Mouse (Mus musculus): ENCODE measurements around the gene 1110059E24Rik.

DNA sequence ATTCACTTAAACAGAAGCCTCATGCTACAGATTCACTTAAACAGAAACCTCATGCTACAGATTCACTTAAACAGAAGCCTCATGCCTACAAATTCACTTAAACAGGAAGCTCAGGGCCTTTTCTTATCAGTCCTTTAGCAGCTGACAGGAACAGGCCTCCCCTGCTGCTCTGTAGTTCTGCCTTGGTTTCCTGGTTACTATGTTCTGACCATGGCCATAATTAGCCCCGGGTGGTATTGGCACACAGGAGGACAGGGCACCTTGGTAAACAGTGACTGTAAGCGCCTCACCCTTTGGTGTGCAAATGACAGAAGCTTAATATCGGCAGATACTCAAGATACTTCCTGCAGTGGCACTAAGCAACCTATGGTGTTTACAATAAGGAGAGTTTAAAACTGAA is 48.9 kb downstream of the 1110059E24Rik start:
- TF ChIP-seq CTCF (IDR thresholded peaks at IDR 0.05) (no peak), EP300 (IDR thresholded peaks at IDR 0.05) (no peak)

Measured in lung, postnatal 0 days (tissue).